Mouse (Mus musculus): ENCODE measurements around the gene Pgam2.
A peak's percentile ranks its signal among the peaks of the same experiment; 100 is the strongest.

Gene Pgam2

DNA sequence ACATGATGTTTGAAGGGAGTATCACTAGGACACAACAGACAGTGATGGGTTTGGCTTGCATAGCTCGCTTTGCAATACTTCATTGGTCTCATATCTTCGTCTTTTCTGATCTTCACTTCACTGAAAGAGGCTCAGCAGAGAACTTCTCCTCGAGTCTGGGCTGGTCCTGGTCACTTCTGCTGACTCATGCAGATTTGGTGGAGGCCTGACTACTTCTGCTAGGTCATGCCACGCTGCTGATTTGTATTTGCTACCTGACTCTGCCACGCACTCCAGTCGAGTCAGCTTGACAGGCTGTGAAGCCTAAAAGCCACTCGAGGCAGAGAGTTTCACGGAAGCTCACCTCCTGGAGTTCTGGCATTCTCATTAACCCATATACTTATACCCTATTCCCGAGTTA is 4.4 kb upstream of the Pgam2 start:
- no peak for DNase-seq (ENCODE audit: low read depth, low spot score)

- no peak for DNase-seq (ENCODE audit: low read depth, low spot score)
Observed at GRCm38 (mm10) chr11:5805711-5806110, 2.2 kb upstream of the Pgam2 start.

- no peak for DNase-seq (ENCODE audit: low read depth, low spot score)
Observed at GRCm38 (mm10) chr11:5804174-5804573, 641 bp upstream of the Pgam2 start.

GRCm38 (mm10) chr11:5802457-5803217 is 896 bp downstream of the Pgam2 start:
- DNase-seq (ENCODE audit: low read depth, low spot score) = peak; percentile 34

- DNase-seq (ENCODE audit: low read depth, low spot score) = peak; percentile 69
Observed at GRCm38 (mm10) chr11:5802005-5802404, 1.5 kb downstream of the Pgam2 start.

DNA sequence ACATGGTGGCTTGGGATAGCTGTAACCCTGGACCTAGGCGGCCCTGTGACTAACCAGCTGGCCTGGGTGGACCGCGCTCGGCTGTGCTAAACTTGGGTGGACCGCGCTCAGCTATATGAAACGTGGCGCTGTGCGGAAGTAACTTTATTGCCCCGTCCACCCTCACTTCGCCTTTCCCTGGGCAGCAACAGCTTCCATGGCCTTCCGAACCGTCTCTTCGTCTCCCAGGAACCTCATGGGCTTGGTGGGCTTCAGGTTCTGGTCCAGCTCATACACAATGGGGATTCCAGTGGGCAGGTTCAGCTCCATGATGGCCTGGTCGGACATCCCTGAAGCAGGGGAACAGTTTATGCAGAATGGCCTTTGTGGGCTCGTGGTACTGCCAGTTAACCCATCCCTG is 2.0 kb downstream of the Pgam2 start:
- no peak for DNase-seq (ENCODE audit: low read depth, low spot score)

DNA sequence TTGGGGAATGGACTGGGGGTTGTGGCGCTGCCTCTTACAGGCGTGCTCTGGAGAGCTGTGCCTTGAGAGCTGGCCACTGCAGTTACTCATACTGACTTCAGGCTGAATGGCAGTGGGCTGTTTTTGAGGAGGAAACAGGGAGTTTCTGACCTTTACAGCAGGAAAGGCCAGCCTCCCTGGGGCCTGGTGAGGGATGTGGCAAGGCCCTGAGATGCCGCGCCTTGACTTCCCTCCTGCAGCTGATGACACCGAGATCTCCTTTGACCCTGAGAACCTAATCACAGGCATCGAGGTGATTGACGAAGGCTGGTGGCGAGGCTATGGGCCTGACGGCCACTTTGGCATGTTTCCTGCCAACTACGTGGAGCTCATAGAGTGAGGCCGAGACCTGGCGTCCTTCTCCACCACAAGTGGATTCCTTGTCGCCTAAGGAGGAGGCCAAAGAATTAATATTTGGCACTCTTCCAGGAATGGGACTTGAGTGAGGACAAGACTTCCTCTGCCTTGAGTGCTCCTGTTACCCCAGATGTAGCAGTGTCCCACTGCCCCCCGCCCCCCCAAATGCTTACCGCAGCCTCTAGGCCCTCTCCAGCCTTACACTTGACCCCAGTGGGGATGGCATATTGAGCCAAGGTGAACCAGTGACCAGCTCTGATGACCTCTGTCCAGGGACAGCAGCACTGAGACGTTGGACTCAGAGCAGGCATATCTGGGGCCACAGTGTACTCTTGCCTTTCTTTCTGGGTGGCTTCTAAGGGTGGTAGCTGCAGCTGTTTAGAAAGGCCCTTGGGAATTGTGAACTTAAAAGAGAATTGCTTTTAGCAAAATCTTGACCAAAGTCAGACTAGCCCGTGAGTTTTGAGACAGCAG is 3.7 kb downstream of the Pgam2 start:
- no peak for DNase-seq (ENCODE audit: low read depth, low spot score)

DNA sequence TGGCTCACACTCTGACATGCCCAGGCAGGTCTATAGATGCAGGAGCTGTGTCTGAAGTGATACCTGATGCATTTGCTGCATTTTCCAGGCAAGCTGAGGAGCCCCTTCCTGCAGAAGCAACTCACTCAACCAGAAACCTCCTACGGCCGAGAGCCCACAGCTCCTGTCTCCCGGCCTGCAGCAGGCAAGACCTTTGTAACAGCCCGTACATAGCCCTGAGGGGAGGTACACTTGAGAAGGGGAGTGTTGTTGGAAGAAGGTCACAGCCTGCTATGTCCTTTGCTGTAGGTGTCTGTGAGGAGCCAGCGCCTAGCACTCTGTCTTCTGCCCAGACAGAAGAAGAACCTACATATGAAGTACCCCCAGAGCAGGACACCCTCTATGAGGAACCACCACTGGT is 5.6 kb downstream of the Pgam2 start:
- DNase-seq (ENCODE audit: low read depth, low spot score) = no peak

GRCm38 (mm10) chr11:5797371-5797770 is 6.2 kb downstream of the Pgam2 start:
- DNase-seq (ENCODE audit: low read depth, low spot score) = peak; percentile 74

DNA sequence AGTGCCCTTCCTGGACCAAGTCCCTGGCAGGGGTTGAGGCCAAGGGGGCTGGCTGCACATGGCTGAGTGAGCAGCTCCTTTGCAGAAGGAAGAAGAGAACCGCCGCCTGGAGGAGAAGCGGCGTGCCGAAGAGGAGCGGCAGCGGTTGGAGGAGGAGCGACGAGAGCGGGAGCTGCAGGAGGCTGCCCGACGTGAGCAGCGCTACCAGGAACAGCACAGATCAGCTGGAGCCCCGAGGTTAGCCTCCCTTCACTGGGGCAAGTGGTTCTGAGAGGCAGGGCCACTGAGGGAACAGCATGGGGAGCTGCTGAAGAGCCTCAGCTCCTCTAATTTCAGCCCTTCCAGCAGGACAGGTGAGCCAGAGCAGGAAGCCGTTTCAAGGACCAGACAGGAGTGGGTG is 6.6 kb downstream of the Pgam2 start:
- DNase-seq (ENCODE audit: low read depth, low spot score) = peak; percentile 46

- no peak for DNase-seq (ENCODE audit: low read depth, low spot score)
Observed at GRCm38 (mm10) chr11:5795706-5796105, 7.8 kb downstream of the Pgam2 start.

GRCm38 (mm10) chr11:5795290-5795689 is 8.2 kb downstream of the Pgam2 start:
- DNase-seq (ENCODE audit: low read depth, low spot score) = no peak

DNA sequence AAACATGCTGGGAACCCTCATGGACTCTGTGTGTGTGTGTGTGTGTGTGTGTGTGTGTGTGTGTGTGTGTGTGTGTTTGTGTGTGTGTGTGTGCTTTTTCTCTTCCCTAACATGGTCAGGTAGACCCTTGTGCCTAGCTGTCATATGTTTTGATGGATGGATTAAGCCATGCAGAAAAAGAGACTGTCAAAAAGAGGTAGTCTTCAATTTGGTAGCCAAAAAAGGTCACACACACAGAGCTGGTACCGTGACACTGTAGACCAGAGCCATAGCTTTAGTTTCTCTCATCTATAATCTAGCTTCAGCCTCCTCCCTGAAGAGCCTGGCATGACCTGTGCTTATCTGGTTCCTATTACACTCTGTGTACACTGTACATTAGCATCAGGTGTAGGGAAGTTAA is 13.1 kb downstream of the Pgam2 start:
- no peak for DNase-seq (ENCODE audit: low read depth, low spot score)

GRCm38 (mm10) chr11:5789754-5790333 is 13.7 kb downstream of the Pgam2 start:
- no peak for DNase-seq (ENCODE audit: low read depth, low spot score)

DNA sequence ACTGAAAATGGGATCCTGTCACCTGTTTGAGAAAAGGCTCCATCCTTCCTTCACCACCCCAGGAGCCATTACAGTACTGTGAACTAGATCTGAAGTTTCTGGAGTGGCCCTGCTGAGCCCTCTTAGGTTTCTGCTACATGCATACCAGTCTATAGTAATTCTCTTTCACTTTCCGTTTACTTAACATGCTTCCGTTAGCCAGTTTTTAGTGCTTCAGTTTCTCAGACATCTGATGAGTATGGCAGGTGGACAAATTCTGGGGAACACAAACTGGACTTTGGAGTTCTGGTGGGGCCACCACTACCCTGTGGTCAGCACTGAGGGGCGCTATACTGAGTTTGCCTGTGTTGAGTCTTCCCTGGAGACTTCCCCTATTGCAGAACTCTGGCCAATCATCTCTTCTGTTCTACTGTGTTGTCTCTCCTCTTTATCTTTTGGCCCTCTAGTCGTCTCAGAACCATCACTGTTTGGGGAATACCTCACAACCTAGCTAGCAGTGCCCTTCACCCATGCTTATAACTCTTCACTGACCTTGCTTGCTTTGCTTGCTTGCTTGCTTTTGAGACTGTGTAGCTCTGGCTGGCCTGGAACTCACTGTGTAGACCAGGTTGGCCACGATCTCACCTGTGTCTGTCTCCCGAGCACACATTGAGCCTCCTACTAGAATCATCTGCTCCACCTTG is 14.3 kb downstream of the Pgam2 start:
- no peak for DNase-seq (ENCODE audit: low read depth, low spot score)

- DNase-seq (ENCODE audit: low read depth, low spot score) = peak; percentile 98
Observed at GRCm38 (mm10) chr11:5788056-5789014, 15.2 kb downstream of the Pgam2 start, which contains the start of gene Dbnl. TSS of gene Dbnl (plus strand) at chr11:5788488.

DNA sequence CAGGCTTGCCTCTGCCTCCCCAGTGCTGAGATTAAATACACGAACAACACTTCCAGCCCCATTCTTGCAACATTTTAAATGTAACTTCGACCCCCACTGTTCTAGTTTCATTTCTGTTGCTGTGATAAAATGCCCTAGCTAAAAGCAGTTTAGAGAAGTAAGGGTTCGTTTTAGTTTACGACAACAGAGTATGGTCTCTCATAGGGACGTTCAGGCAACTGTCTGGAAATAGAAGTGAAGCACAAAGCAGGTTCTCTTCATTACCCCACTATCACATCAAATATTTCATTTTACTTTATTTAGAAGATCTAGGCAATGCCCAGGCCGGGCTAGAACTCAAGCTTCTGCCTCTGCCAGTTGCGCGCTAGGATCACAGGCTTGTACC is 15.9 kb downstream of the Pgam2 start:
- no peak for DNase-seq (ENCODE audit: low read depth, low spot score)

- no peak for DNase-seq (ENCODE audit: low read depth, low spot score)
Observed at GRCm38 (mm10) chr11:5785732-5786131, 17.8 kb downstream of the Pgam2 start.

DNA sequence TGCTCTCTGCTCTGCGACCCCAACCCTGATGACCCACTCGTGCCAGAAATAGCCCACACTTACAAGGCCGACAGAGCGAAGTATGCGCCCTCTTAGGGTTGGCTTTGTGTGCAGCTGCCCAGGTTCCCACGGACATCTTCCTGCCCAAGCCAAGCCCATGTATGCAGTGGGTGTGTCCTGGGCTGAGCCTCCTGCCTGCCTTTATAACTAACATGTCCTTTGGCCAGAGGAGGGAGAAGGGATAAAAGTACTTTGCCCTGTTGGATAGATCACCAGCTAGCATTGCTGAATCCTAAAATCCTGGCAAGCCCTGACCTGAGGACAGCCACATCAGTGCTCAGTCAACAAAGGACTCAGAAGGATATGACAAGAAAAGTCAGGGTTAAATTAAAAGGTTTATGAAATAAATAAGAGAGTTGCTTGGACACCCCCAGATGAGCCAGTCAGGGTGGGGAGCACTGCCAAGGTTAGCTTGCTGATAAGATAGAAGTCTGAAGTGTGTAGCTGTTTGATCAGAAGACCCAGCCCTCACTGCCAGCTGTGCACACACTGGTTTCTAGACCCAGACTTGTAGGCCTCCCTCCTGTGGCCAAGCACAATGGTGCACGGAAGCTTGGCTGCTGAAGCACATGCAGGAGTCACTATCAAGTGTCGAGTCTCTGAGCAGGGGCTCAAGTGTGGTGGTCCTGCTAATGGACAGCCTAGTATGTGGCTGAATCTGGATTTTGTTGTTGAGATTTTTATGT is 21.2 kb downstream of the Pgam2 start:
- DNase-seq (ENCODE audit: low read depth, low spot score) = peak; percentile 59

- DNase-seq (ENCODE audit: low read depth, low spot score) = no peak
Observed at GRCm38 (mm10) chr11:5780035-5780499, 23.5 kb downstream of the Pgam2 start.
